Mouse (Mus musculus) forebrain, embryonic 16.5 days (tissue): ENCODE measurements around the gene Sh2d3c. TPM values are rescaled to one million over a fixed set of nuclear protein-coding genes. Genes with fewer than 3 reads are reported as not detected.

ENCODE experiments used
- ATAC-seq: fragments of 200-750 bp; cut with Nextera tagmentation; 2 replicates; pipeline ENCODE4 v1.8.0; 2017; ENCODE audit warnings: mild to moderate bottlenecking, moderate library complexity
- H3K27ac ChIP-seq: fragments of 300-500 bp; sonication (generic); 2 replicates; pipeline ENCODE4 v1.5.1; 2014; ENCODE audit warnings: low read length, control low read depth
- H3K27me3 ChIP-seq: fragments of 300-500 bp; sonication (generic); replicated peaks from 2 replicates; pipeline ENCODE4 v1.6.1; 2014; ENCODE audit warnings: low read length; ENCODE audit not compliant: control insufficient read depth, insufficient read depth
- H3K36me3 ChIP-seq: fragments of 300-500 bp; sonication (generic); 2 replicates; pipeline ENCODE4 v1.6.1; 2014; ENCODE audit not compliant: control insufficient read depth, insufficient read depth
- H3K4me1 ChIP-seq: fragments of 300-500 bp; sonication (generic); replicated peaks from 2 replicates; pipeline ENCODE4 v1.6.1; 2014; ENCODE audit warnings: low read length; ENCODE audit not compliant: control insufficient read depth, insufficient read depth
- H3K4me2 ChIP-seq: fragments of 300-500 bp; sonication (generic); 2 replicates; pipeline ENCODE4 v1.6.1; 2014; ENCODE audit warnings: mild to moderate bottlenecking, low read length, control low read depth
- H3K4me3 ChIP-seq: fragments of 300-500 bp; sonication (generic); replicated peaks from 2 replicates; pipeline ENCODE4 v1.5.1; 2014; ENCODE audit warnings: mild to moderate bottlenecking, low read length, control low read depth
- H3K9ac ChIP-seq: fragments of 300-500 bp; sonication (generic); replicated peaks from 2 replicates; pipeline ENCODE4 v1.6.1; 2014; ENCODE audit warnings: low read depth, low read length, control low read depth
- H3K9me3 ChIP-seq: fragments of 300-500 bp; sonication (generic); 2 replicates; pipeline ENCODE4 v1.6.1; 2016; ENCODE audit warnings: low read length; ENCODE audit not compliant: control insufficient read depth
- WGBS: fragments of 180-500 bp; shearing (Covaris S2); extraction: QIAGEN DNeasy Blood & Tissue Kit; methylation state at CpG from one replicate; pipeline ENCODE4 v1.1.7; 2014; 5-methylcytosine and 5-hydroxymethylcytosine counted together
- microRNA counts: library from miRNA; unstranded; fragments of <30 nt; microRNA quantifications from one replicate; lab custom pipeline; 2016
- microRNA-seq: library from miRNA; unstranded; fragments of <30 nt; microRNA quantifications from one replicate; pipeline ENCODE4, GENCODE M21; 2017
- polyA plus RNA-seq: library from polyadenylated mRNA; unstranded; fragments of >200 nt; fragmentation: Nextera tagmentation; extraction: Ambion mirVana; gene quantifications from 2 replicates; pipeline ENCODE4 v1.2.1, GENCODE M21; 2015

Gene Sh2d3c
- polyA plus RNA-seq, 1 experiment from 2014 or later: 43.0 TPM

- H3K4me1 ChIP-seq: no peaks in the 10 kb centered on the region
- H3K36me3 ChIP-seq: no peaks in the 10 kb centered on the region; the same call in 1 of the 2 replicates
- 0 out of 2 replicates have a peak within 1 kb of the TSS, but pooled peaks have one; percentile 7 for H3K4me2 ChIP-seq
- ATAC-seq: no peak
- 71% methylated on average over 4 of the region's 4 CpGs for WGBS
- H3K4me3 ChIP-seq: no peak within 1 kb of the TSS
- no peak within 1 kb of the TSS for H3K9ac ChIP-seq
- H3K27me3 ChIP-seq: no peaks in the 10 kb centered on the region
- no peaks in the 10 kb centered on the region for H3K9me3 ChIP-seq
- H3K27ac ChIP-seq: no peak within 1 kb of the TSS
Measured at GRCm38 (mm10) chr2:32784048-32784681, 63.3 kb downstream of the Sh2d3c start, which contains the start of gene Cfap157. Gene Cfap157, minus strand, starts transcription at chr2:32784428.

- ATAC-seq: no peak
- 72% methylated on average over 6 of the region's 6 CpGs for WGBS
- Histone ChIP-seq H3K4me3 (no peak overlapping the region), H3K36me3 (peaks cover 2% of the 10 kb centered on the region; the same call in 1 of the 2 replicates), H3K9ac (no peak overlapping the region), H3K27me3 (no peaks in the 10 kb centered on the region), H3K4me2 (no peak overlapping the region), H3K4me1 (no peaks in the 10 kb centered on the region), H3K9me3 (no peaks in the 10 kb centered on the region), H3K27ac (no peak overlapping the region)
Measured at GRCm38 (mm10) chr2:32787176-32787575, 66.3 kb downstream of the Sh2d3c start.

DNA sequence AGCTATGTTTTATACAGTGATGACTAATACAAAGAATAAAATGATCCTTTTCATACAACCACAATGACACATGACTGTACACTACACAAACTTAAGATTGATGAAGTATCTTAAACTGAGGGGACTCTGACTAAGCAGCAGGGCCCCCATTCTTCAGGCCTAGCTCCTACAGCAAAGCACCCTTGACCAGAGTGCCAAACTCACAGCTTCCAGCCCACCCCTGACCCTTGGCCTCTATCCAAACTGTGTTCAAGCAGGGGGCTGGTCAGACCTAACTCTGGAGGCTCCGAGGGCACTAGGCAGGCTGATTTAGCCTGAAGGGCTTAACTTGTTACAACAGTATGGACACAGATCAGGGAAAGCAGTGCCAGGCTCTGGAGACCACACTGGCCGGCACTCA is 67.7 kb downstream of the Sh2d3c start:
- H3K36me3 ChIP-seq: peaks cover 2% of the 10 kb centered on the region; the same call in 1 of the 2 replicates
- no peak overlapping the region for H3K27ac ChIP-seq
- 79% methylated on average over 2 of the region's 2 CpGs for WGBS
- no peak overlapping the region for H3K9ac ChIP-seq
- no peaks in the 10 kb centered on the region for H3K27me3 ChIP-seq
- H3K4me1 ChIP-seq: no peaks in the 10 kb centered on the region
- no peaks in the 10 kb centered on the region for H3K9me3 ChIP-seq
- H3K4me2 ChIP-seq: no peak overlapping the region
- no peak for ATAC-seq
- H3K4me3 ChIP-seq: no peak overlapping the region

GRCm38 (mm10) chr2:32791297-32791696 is 70.4 kb downstream of the Sh2d3c start:
- Histone ChIP-seq H3K9ac (no peak overlapping the region), H3K4me2 (no peak overlapping the region), H3K36me3 (peaks cover 6% of the 10 kb centered on the region; the same call in 1 of the 2 replicates), H3K4me1 (no peaks in the 10 kb centered on the region), H3K27me3 (no peaks in the 10 kb centered on the region), H3K4me3 (no peak overlapping the region), H3K9me3 (no peaks in the 10 kb centered on the region), H3K27ac (no peak overlapping the region)
- ATAC-seq: no peak
- 63% methylated on average over 6 of the region's 6 CpGs for WGBS

GRCm38 (mm10) chr2:32795748-32796418 is 75.0 kb downstream of the Sh2d3c start:
- H3K27ac ChIP-seq: no peak overlapping the region
- H3K4me2 ChIP-seq: no peak overlapping the region
- no peak overlapping the region for H3K4me3 ChIP-seq
- H3K9ac ChIP-seq: no peak overlapping the region
- ATAC-seq: no peak
- no peaks in the 10 kb centered on the region for H3K27me3 ChIP-seq
- peaks cover 24% of the 10 kb centered on the region for H3K36me3 ChIP-seq
- 83% methylated on average over 13 of the region's 13 CpGs for WGBS
- no peaks in the 10 kb centered on the region for H3K9me3 ChIP-seq
- H3K4me1 ChIP-seq: no peaks in the 10 kb centered on the region

DNA sequence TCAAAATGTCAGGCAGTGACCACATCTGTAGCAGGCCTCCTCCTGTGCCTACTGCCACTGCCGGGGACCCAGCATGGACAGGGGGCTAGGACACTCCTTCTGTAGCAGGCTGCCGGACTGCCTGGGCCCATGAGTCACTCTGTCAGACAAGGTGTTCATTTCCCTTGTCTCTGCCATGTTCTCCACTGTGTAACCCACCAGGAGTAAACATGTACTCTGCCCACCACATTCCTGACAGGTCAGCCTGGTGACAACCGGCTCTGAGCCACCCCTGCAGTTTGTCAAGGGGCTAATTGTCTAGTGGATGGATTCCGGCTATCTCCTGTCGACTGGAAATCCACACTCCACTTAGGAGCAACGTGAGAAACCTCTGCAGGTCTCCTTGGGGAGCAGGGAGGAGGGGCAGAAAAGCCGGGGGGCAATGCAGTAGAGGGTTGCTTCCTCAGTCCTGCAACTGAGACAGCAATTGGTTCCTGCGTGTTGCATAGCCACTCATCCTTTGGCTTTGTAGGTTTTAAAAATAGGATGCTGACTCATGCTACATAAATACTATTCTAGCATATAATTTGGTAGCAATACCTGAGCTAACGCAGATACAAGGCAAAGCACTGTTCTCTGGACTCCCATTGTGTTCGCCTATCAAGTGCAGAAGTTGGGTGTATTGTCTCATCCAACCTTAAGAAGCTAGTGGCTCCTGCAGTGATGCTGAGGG is 77.6 kb downstream of the Sh2d3c start:
- Histone ChIP-seq H3K27me3 (no peaks in the 10 kb centered on the region), H3K36me3 (peaks cover 29% of the 10 kb centered on the region), H3K4me3 (no peak overlapping the region), H3K4me2 (no peak overlapping the region), H3K27ac (no peak overlapping the region), H3K9ac (no peak overlapping the region), H3K4me1 (no peaks in the 10 kb centered on the region), H3K9me3 (no peaks in the 10 kb centered on the region)
- no peak for ATAC-seq
- 82% methylated on average over 10 of the region's 10 CpGs for WGBS

MicroRNAs encoded within 50 kb of the gene (microRNA counts, 519-probe panel; counts per million panel counts)
- microRNA mmu-miR-2861 (lab: Ali Mortazavi, UCI): 1,958 counts per million, percentile 27 among the panel's probes with 10 or more counts

Small RNA genes lying within 50 kb of the gene (microRNA-seq; reads per million reads assigned to microRNA genes)
- gene Gm47291 (not detected), gene Mir2861 (not detected), gene Mir3960 (not detected), gene Mir8093 (not detected)

Other genes with a start within 250 kb of the Sh2d3c start
- gene Fam102a, start 185.7 kb upstream of the Sh2d3c start, polyA plus RNA-seq: 4.7 and 5.6 TPM in 2 replicates
- gene Dpm2, start 150.2 kb upstream of the Sh2d3c start, polyA plus RNA-seq: 136 and 141 TPM in 2 replicates
- gene Pip5kl1, start 146.3 kb upstream of the Sh2d3c start, polyA plus RNA-seq: 3.9 and 6.8 TPM in 2 replicates
- 0.42 and 0.60 TPM in 2 replicates for gene 9430097D07Rik, start 145.4 kb upstream of the Sh2d3c start, polyA plus RNA-seq
- gene St6galnac4, start 134.0 kb upstream of the Sh2d3c start, polyA plus RNA-seq: 27.4 and 29.6 TPM in 2 replicates
- gene St6galnac6, start 121.3 kb upstream of the Sh2d3c start, polyA plus RNA-seq: 18.3 and 21.6 TPM in 2 replicates
- 83.8 and 91.2 TPM in 2 replicates for gene Ak1, start 99.3 kb upstream of the Sh2d3c start, polyA plus RNA-seq
- 27.3 and 31.9 TPM in 2 replicates for gene Eng, start 74.5 kb upstream of the Sh2d3c start, polyA plus RNA-seq
- gene Fpgs, start 16.9 kb upstream of the Sh2d3c start, polyA plus RNA-seq: 21.5 and 23.7 TPM in 2 replicates
- gene Cdk9, start 8.0 kb upstream of the Sh2d3c start, polyA plus RNA-seq: 82.2 and 85.0 TPM in 2 replicates
- 2.8 and 3.5 TPM in 2 replicates for gene 6330409D20Rik, start 20.0 kb downstream of the Sh2d3c start, polyA plus RNA-seq
- 62.1 and 65.4 TPM in 2 replicates for gene Tor2a, start 36.2 kb downstream of the Sh2d3c start, polyA plus RNA-seq
- gene Ttc16, start 54.6 kb downstream of the Sh2d3c start, polyA plus RNA-seq: 0.41 and 0.62 TPM in 2 replicates
- gene Ptrh1, start 54.7 kb downstream of the Sh2d3c start, polyA plus RNA-seq: 5.4 and 6.9 TPM in 2 replicates
- gene Cfap157, start 63.4 kb downstream of the Sh2d3c start, polyA plus RNA-seq: 0.58 and 0.66 TPM in 2 replicates
- gene Stxbp1, start 126.2 kb downstream of the Sh2d3c start, polyA plus RNA-seq: 227 and 251 TPM in 2 replicates
- 36.4 and 41.1 TPM in 2 replicates for gene Fam129b, start 155.1 kb downstream of the Sh2d3c start, polyA plus RNA-seq
- 101 and 105 TPM in 2 replicates for gene Rpl12, start 240.5 kb downstream of the Sh2d3c start, polyA plus RNA-seq
- 18.1 and 21.9 TPM in 2 replicates for gene Lrsam1, start 240.6 kb downstream of the Sh2d3c start, polyA plus RNA-seq